12 mouse cellular contexts compared by ENCODE assay signal in genomic region chr13:80951327-80951726, GRCm38 (mm10).
DNase-seq lines count a peak whose midpoint lies in the region; ATAC-seq and TF ChIP-seq lines count a peak whose summit lies in the region.
"Had no signal": no experiment of that assay in that cellular context is flagged by ENCODE, and none has a peak within 500 bp of the region (broad histone marks: within the 10 kb centered on the region; RNA-seq: fewer than 3 reads in every experiment).

No protein-coding gene starts in this region.

- no peaks in the 10 kb centered on the region for H3K27me3 ChIP-seq in kidney, adult 2 months (replicated peaks; ENCODE audit: control insufficient read depth, insufficient read depth, low read length)
- H3K27me3 ChIP-seq in hindbrain, embryonic 13.5 days: no peaks in the 10 kb centered on the region
- H3K27me3 ChIP-seq: liver, embryonic 15.5 days had no signal

- no peak overlapping the region for H3K4me2 ChIP-seq in hindbrain, embryonic 13.5 days
- H3K4me2 ChIP-seq: liver, embryonic 15.5 days had no signal

- peak; percentile 64 for ATAC-seq in granulocyte monocyte progenitor cell, adult 5-6 weeks (replicated peaks; ENCODE audit: poor library complexity, severe bottlenecking)
- ATAC-seq in hindbrain, embryonic 13.5 days (ENCODE audit: low FRiP score): no peak
- ATAC-seq: activated CD4-positive, CD25-positive, alpha-beta regulatory T cell, adult 4 months had no signal

- no peak overlapping the region for H3K4me3 ChIP-seq in kidney, adult 2 months (ENCODE audit: insufficient read depth, low read depth, low read length)
- H3K4me3 ChIP-seq in hindbrain, embryonic 13.5 days: no peak overlapping the region
- H3K4me3 ChIP-seq: erythroblast, embryonic 14.5 days; liver, embryonic 15.5 days had no signal

- no peaks in the 10 kb centered on the region for H3K36me3 ChIP-seq in kidney, adult 2 months (ENCODE audit: control insufficient read depth, insufficient read depth, low read length)
- no peaks in the 10 kb centered on the region for H3K36me3 ChIP-seq in hindbrain, embryonic 13.5 days
- H3K36me3 ChIP-seq: liver, embryonic 15.5 days had no signal

- 0 out of 2 replicates have a peak, but pooled peaks cover 2% of the 10 kb centered on the region for H3K4me1 ChIP-seq in kidney, adult 2 months (ENCODE audit: control insufficient read depth, insufficient read depth, low read length)
- no peaks in the 10 kb centered on the region for H3K4me1 ChIP-seq in hindbrain, embryonic 13.5 days (replicated peaks)
- H3K4me1 ChIP-seq: liver, embryonic 15.5 days had no signal

- peak overlapping the region; percentile 68 for H3K27ac ChIP-seq in kidney, adult 2 months (ENCODE audit: insufficient read depth, low read depth, low read length)
- no peak overlapping the region for H3K27ac ChIP-seq in hindbrain, embryonic 13.5 days
- H3K27ac ChIP-seq: liver, embryonic 15.5 days had no signal

- no peaks in the 10 kb centered on the region for H3K9me3 ChIP-seq in hindbrain, embryonic 13.5 days
- H3K9me3 ChIP-seq: liver, embryonic 15.5 days had no signal

- DNase-seq in kidney, adult 2 months: peak; percentile 59
- no peak for DNase-seq in kidney, postnatal 4 days
- peak; percentile 76 for DNase-seq in adrenal gland, postnatal 14 days
- DNase-seq in lung, postnatal 14 days: peak; percentile 83
- no peak for DNase-seq in cerebellum, adult 9-10 months
- DNase-seq in right cerebral cortex, postnatal 25 days: no peak
- DNase-seq: thymus, adult 2 months had no signal

- TF ChIP-seq POLR2A in kidney, adult 2 months (IDR thresholded peaks at IDR 0.05; ENCODE audit: low read depth, low read length): no peak

- 75% methylated on average over 3 of the region's 3 CpGs for WGBS in kidney, adult 2 months
- WGBS in hindbrain, embryonic 13.5 days: 91% methylated on average over 3 of the region's 3 CpGs

- no peak for TF ChIP-seq CTCF in kidney, adult 2 months (conservative IDR thresholded peaks at IDR 0.05; ENCODE audit: insufficient read depth, insufficient read length, low read depth, low read length)

- no peak overlapping the region for H3K9ac ChIP-seq in hindbrain, embryonic 13.5 days
- H3K9ac ChIP-seq: liver, embryonic 15.5 days had no signal

Comparison
In these comparisons a context has a peak if more than half of its experiments do, and no peak if none do; other contexts are left out.
1. DNase-seq: peak in kidney, adult 2 months (single experiment), adrenal gland, postnatal 14 days (single experiment) and lung, postnatal 14 days (single experiment); none in kidney, postnatal 4 days (0 of 2), cerebellum, adult 9-10 months (single experiment) and right cerebral cortex, postnatal 25 days (single experiment).